Mouse (Mus musculus): ENCODE results near the gene Smagp.
A peak's percentile ranks its signal among the peaks of the same experiment; 100 is the strongest.

The Smagp gene

GRCm38 (mm10) chr15:100665411-100666218 is 28.9 kb upstream of the Smagp start:
- no peak for DNase-seq

GRCm38 (mm10) chr15:100664813-100665274 is 28.1 kb upstream of the Smagp start:
- peak; percentile 50 for DNase-seq

- DNase-seq: no peak
These were observed 24.1 kb upstream of the Smagp start for GRCm38 (mm10) chr15:100660805-100661204.

GRCm38 (mm10) chr15:100660306-100660705 is 23.6 kb upstream of the Smagp start:
- no peak for DNase-seq

GRCm38 (mm10) chr15:100655201-100655600 is 18.5 kb upstream of the Smagp start:
- no peak for DNase-seq

- DNase-seq: no peak
These were observed 17.5 kb upstream of the Smagp start for GRCm38 (mm10) chr15:100654271-100654670.

- no peak for DNase-seq
These were observed 14.9 kb upstream of the Smagp start for GRCm38 (mm10) chr15:100651610-100652009.

- no peak for DNase-seq
These were observed 13.4 kb upstream of the Smagp start for GRCm38 (mm10) chr15:100650111-100650510.

- no peak for DNase-seq
These were observed 9.4 kb upstream of the Smagp start for GRCm38 (mm10) chr15:100646161-100646560.

- no peak for DNase-seq
These were observed 5.7 kb upstream of the Smagp start for GRCm38 (mm10) chr15:100642451-100642850.

GRCm38 (mm10) chr15:100641226-100641810 is 4.6 kb upstream of the Smagp start:
- DNase-seq: no peak

- DNase-seq: no peak
These were observed 3.4 kb upstream of the Smagp start for GRCm38 (mm10) chr15:100639972-100640750.

GRCm38 (mm10) chr15:100637661-100638060 is 921 bp upstream of the Smagp start:
- peak; percentile 67 for DNase-seq

GRCm38 (mm10) chr15:100635851-100636645 is 692 bp downstream of the Smagp start:
- DNase-seq: no peak

GRCm38 (mm10) chr15:100635239-100635638 is 1.5 kb downstream of the Smagp start:
- DNase-seq: no peak

- DNase-seq: no peak
These were observed 3.4 kb downstream of the Smagp start for GRCm38 (mm10) chr15:100633341-100633740.

- no peak for DNase-seq
These were observed 4.4 kb downstream of the Smagp start for GRCm38 (mm10) chr15:100632323-100632722.

GRCm38 (mm10) chr15:100631454-100632170 is 5.1 kb downstream of the Smagp start:
- no peak for DNase-seq

GRCm38 (mm10) chr15:100630126-100630525 is 6.6 kb downstream of the Smagp start:
- no peak for DNase-seq

GRCm38 (mm10) chr15:100628797-100629196 is 7.9 kb downstream of the Smagp start:
- peak; percentile 55 for DNase-seq

- peak; percentile 48 for DNase-seq
These were observed 8.9 kb downstream of the Smagp start for GRCm38 (mm10) chr15:100627774-100628370.

GRCm38 (mm10) chr15:100627287-100627686 is 9.5 kb downstream of the Smagp start:
- DNase-seq: no peak

Measured in lung, postnatal 10 days (tissue).